Mouse (Mus musculus) heart, embryonic 13.5 days (tissue): Measurements from ENCODE around the gene Mterf1a. TPM values are rescaled to one million over a fixed set of nuclear protein-coding genes. Genes with fewer than 3 reads are reported as not detected.
"Not testable (repeated sequence)": the region's sequence is repeated elsewhere in the genome, so short reads cannot be mapped to it uniquely, and the experiment has no call there.

ENCODE experiments used
- ATAC-seq: fragments of 200-750 bp; cut with Nextera tagmentation; 2 replicates; pipeline ENCODE4 v1.8.0; 2017; ENCODE audit warnings: moderate TSS enrichment; ENCODE audit not compliant: insufficient number of reproducible peaks, low FRiP score, low TSS enrichment; ENCODE audit errors: extremely low read depth
- H3K27ac ChIP-seq: fragments of 300-500 bp; sonication (generic); replicated peaks from 2 replicates; pipeline ENCODE4 v1.5.1; 2015; ENCODE audit warnings: moderate library complexity, mild to moderate bottlenecking, inconsistent platforms
- H3K27me3 ChIP-seq: fragments of 300-500 bp; sonication (generic); replicated peaks from 2 replicates; pipeline ENCODE4 v1.6.1; 2015; ENCODE audit warnings: mild to moderate bottlenecking, inconsistent platforms
- H3K36me3 ChIP-seq: fragments of 300-500 bp; sonication (generic); 2 replicates; pipeline ENCODE4 v1.6.1; 2015; ENCODE audit warnings: mild to moderate bottlenecking, inconsistent platforms
- H3K4me1 ChIP-seq: fragments of 300-500 bp; sonication (generic); 2 replicates; pipeline ENCODE4 v1.6.1; 2015; ENCODE audit warnings: inconsistent platforms
- H3K4me2 ChIP-seq: fragments of 300-500 bp; sonication (generic); 2 replicates; pipeline ENCODE4 v1.6.1; 2015; ENCODE audit warnings: inconsistent platforms, mild to moderate bottlenecking, moderate library complexity
- H3K4me3 ChIP-seq: fragments of 300-500 bp; sonication (generic); 2 replicates; pipeline ENCODE4 v1.5.1; 2015; ENCODE audit warnings: moderate library complexity, mild to moderate bottlenecking, inconsistent platforms
- H3K9ac ChIP-seq: fragments of 300-500 bp; sonication (generic); 2 replicates; pipeline ENCODE4 v1.6.1; 2015; ENCODE audit warnings: inconsistent platforms, mild to moderate bottlenecking, moderate library complexity
- H3K9me3 ChIP-seq: fragments of 300-500 bp; sonication (generic); 2 replicates; pipeline ENCODE4 v1.6.1; 2016; ENCODE audit warnings: inconsistent platforms
- WGBS: fragments of 180-500 bp; shearing (Covaris S2); methylation state at CpG from one replicate; pipeline ENCODE4 v1.1.7; 2015; ENCODE audit warnings: mixed read lengths; 5-methylcytosine and 5-hydroxymethylcytosine counted together
- polyA plus RNA-seq: library from polyadenylated mRNA; unstranded; fragments of >200 nt; fragmentation: Nextera tagmentation; extraction: Ambion mirVana; gene quantifications from 2 replicates; pipeline ENCODE4 v1.2.1, GENCODE M21; 2015

Gene Mterf1a
- 5.2 TPM in 2 replicates for polyA plus RNA-seq

GRCm38 (mm10) chr5:3893459-3894293, at the start of gene Mterf1a:
Gene Mterf1a (minus strand): TSS chr5:3893933.
- ATAC-seq: peak; percentile 100
- not testable (repeated sequence) for H3K4me1 ChIP-seq, H3K36me3 ChIP-seq, H3K27me3 ChIP-seq, H3K9me3 ChIP-seq, H3K27ac ChIP-seq
- Histone ChIP-seq H3K4me3 (peak within 1 kb of the TSS; percentile 50), H3K9ac (peak within 1 kb of the TSS; percentile 75), H3K4me2 (peak within 1 kb of the TSS; percentile 71)
- WGBS: 3% methylated on average over 9 of the region's 47 CpGs

GRCm38 (mm10) chr5:3943169-3943568, 49.4 kb upstream of the Mterf1a start:
- H3K9me3 ChIP-seq, H3K4me2 ChIP-seq, H3K27ac ChIP-seq, H3K36me3 ChIP-seq, H3K27me3 ChIP-seq, ATAC-seq, H3K9ac ChIP-seq, H3K4me3 ChIP-seq: not testable (repeated sequence)
- 80% methylated on average over 4 of the region's 4 CpGs for WGBS
- H3K4me1 ChIP-seq: peaks cover 14% of the 10 kb centered on the region

DNA sequence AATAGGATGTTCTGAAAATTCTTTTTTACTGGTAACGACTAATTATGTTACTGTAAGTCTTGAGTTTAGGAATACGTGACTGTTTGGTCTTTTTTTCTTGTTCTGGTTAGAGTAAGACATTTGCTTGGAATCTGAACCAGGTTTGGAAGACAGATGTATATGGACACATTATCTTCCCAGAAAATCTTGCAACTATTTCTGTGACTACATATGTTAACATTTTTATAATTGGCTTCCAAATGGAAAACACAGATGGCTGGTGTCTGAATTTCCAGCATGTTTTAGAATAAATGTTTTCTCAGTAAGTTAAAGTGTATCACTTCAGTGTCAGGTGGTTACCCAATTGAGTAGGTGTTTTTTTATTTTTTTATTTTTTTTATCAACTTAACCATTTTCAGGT, 47.5 kb upstream of the Mterf1a start:
- Histone ChIP-seq H3K27ac (no peak overlapping the region), H3K4me1 (peaks cover 32% of the 10 kb centered on the region), H3K36me3 (peaks cover 10% of the 10 kb centered on the region; the same call in 1 of the 2 replicates), H3K4me3 (no peak overlapping the region), H3K9me3 (no peaks in the 10 kb centered on the region), H3K4me2 (no peak overlapping the region), H3K27me3 (no peaks in the 10 kb centered on the region), H3K9ac (no peak overlapping the region)
- no peak for ATAC-seq
- WGBS: 92% methylated on average over 2 of the region's 2 CpGs

GRCm38 (mm10) chr5:3939335-3939734, 45.6 kb upstream of the Mterf1a start:
- Histone ChIP-seq H3K9me3 (no peaks in the 10 kb centered on the region), H3K4me2 (no peak overlapping the region), H3K27ac (peak overlapping the region; percentile 55; the same call in 1 of the 2 replicates), H3K4me1 (peaks cover 32% of the 10 kb centered on the region), H3K27me3 (no peaks in the 10 kb centered on the region), H3K36me3 (peaks cover 10% of the 10 kb centered on the region; the same call in 1 of the 2 replicates), H3K9ac (no peak overlapping the region), H3K4me3 (no peak overlapping the region)
- no peak; the same call in 1 of the 2 replicates for ATAC-seq
- 84% methylated on average over 5 of the region's 5 CpGs for WGBS

DNA sequence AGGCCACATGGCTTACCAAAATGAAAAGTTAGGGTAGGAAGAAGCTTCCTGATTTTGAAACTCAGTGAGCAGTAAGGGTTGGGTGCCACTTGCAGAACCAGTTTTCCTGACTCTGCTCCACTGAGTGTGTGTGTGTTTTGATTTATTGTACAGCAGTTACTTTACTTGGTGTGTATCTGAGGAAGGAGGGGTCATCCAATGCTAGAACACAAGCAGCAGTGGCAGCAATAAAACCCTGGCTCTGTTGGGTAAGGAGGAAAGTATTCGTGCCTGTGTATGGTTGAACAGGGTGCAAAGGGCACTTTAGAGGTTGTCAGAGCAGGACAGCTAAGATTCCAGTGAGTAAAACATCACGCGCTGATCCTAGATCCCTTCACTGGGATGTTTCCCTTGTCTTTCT, 45.2 kb upstream of the Mterf1a start:
- H3K9ac ChIP-seq: 0 out of 2 replicates have a peak overlapping the region, but pooled peaks have one; percentile 17
- H3K4me3 ChIP-seq: no peak overlapping the region
- peaks cover 10% of the 10 kb centered on the region; the same call in 1 of the 2 replicates for H3K36me3 ChIP-seq
- H3K4me2 ChIP-seq: peak overlapping the region; percentile 35
- ATAC-seq: no peak
- no peaks in the 10 kb centered on the region for H3K27me3 ChIP-seq
- no peaks in the 10 kb centered on the region for H3K9me3 ChIP-seq
- peak overlapping the region; percentile 55 for H3K27ac ChIP-seq
- H3K4me1 ChIP-seq: peaks cover 32% of the 10 kb centered on the region
- WGBS: 87% methylated on average over 3 of the region's 3 CpGs

GRCm38 (mm10) chr5:3935778-3936554, 42.2 kb upstream of the Mterf1a start:
- H3K27me3 ChIP-seq: no peaks in the 10 kb centered on the region
- H3K4me2 ChIP-seq: no peak overlapping the region
- no peak overlapping the region for H3K4me3 ChIP-seq
- H3K4me1 ChIP-seq: peaks cover 35% of the 10 kb centered on the region
- H3K27ac ChIP-seq: no peak overlapping the region
- no peak for ATAC-seq
- H3K9me3 ChIP-seq: no peaks in the 10 kb centered on the region
- 81% methylated on average over 8 of the region's 8 CpGs for WGBS
- 0 out of 2 replicates have a peak, but pooled peaks cover 5% of the 10 kb centered on the region for H3K36me3 ChIP-seq
- no peak overlapping the region for H3K9ac ChIP-seq

DNA sequence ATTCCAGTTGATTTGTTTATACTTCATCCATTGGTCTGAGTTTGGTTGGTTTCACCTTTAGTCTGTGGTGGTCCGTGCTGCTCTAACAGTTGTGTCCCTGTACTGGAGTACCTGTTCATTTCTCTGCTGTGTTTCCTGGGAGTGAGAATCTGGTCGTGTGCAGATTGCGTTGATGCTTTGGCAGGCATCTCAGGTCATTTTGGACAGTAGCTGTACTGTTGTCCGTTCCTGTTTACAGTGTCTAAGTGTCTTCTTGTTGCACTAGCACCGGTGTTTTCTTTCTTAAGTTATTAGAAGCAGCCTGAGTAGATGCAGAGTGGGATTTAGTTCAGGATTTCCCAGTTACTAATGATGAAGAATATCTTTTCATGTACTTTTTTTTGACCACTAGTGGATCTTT, 41.5 kb upstream of the Mterf1a start:
- no peak overlapping the region for H3K4me2 ChIP-seq
- H3K27ac ChIP-seq: no peak overlapping the region
- 83% methylated on average over 5 of the region's 5 CpGs for WGBS
- ATAC-seq: no peak
- H3K36me3 ChIP-seq: 0 out of 2 replicates have a peak, but pooled peaks cover 5% of the 10 kb centered on the region
- H3K9me3 ChIP-seq: no peaks in the 10 kb centered on the region
- peaks cover 42% of the 10 kb centered on the region for H3K4me1 ChIP-seq
- no peaks in the 10 kb centered on the region for H3K27me3 ChIP-seq
- H3K9ac ChIP-seq: no peak overlapping the region
- no peak overlapping the region for H3K4me3 ChIP-seq

- Histone ChIP-seq H3K9me3 (no peaks in the 10 kb centered on the region), H3K4me3 (no peak overlapping the region), H3K27ac (no peak overlapping the region), H3K4me2 (no peak overlapping the region), H3K27me3 (no peaks in the 10 kb centered on the region), H3K9ac (no peak overlapping the region), H3K36me3 (no peaks in the 10 kb centered on the region), H3K4me1 (peaks cover 45% of the 10 kb centered on the region)
- WGBS: 87% methylated on average over 3 of the region's 3 CpGs
- ATAC-seq: no peak
These were observed 39.8 kb upstream of the Mterf1a start for GRCm38 (mm10) chr5:3933551-3933950.

- WGBS: 92% methylated on average over 3 of the region's 3 CpGs
- no peak overlapping the region for H3K4me3 ChIP-seq
- no peak for ATAC-seq
- H3K27ac ChIP-seq: no peak overlapping the region
- no peaks in the 10 kb centered on the region for H3K9me3 ChIP-seq
- H3K27me3 ChIP-seq: no peaks in the 10 kb centered on the region
- H3K36me3 ChIP-seq: no peaks in the 10 kb centered on the region
- peaks cover 33% of the 10 kb centered on the region for H3K4me1 ChIP-seq
- no peak overlapping the region for H3K4me2 ChIP-seq
- H3K9ac ChIP-seq: no peak overlapping the region
These were observed 37.9 kb upstream of the Mterf1a start for GRCm38 (mm10) chr5:3931636-3932035.

DNA sequence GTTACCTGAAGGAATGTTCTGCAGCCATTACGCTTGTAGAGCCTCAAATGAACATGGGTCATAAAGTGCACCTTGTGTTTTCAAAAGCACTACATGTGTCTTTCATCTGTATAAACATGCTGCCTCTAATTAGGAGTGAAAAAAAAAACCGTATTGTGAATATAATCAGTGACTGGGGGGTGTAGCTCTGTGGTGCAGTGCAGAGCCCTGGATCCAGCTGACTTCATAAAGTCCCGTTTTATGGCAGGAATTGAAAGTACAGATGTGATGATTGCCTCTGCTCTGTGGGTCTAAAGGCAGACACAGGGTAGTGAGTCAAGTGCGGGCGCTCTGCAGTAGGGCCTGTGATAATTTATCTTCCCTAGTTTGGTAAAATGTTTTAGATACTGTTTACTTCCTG, 37.0 kb upstream of the Mterf1a start:
- 72% methylated on average over 5 of the region's 5 CpGs for WGBS
- no peak for ATAC-seq
- Histone ChIP-seq H3K4me2 (no peak overlapping the region), H3K4me3 (no peak overlapping the region), H3K36me3 (no peaks in the 10 kb centered on the region), H3K9me3 (no peaks in the 10 kb centered on the region), H3K9ac (no peak overlapping the region), H3K27ac (no peak overlapping the region), H3K4me1 (peaks cover 30% of the 10 kb centered on the region), H3K27me3 (no peaks in the 10 kb centered on the region)

DNA sequence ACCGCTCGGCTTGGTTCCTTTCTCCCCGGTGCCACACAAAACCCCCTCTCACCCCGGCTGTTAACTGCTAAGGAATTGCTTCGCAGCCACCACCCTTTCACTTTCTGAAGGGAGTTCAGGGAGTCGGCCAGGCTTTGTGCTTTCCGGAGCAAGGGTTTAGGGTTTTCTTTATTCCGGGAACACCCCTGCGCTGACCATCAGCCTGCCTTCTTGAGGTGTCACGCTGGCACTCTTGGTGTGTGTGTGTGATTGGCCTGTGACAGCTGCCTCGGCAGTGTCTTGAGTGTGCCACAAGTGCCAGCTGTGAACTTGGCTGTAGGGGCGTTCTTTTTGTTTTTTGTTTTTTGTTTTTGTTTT, 34.9 kb upstream of the Mterf1a start:
- H3K9ac ChIP-seq: peak overlapping the region; percentile 98
- no peaks in the 10 kb centered on the region for H3K27me3 ChIP-seq
- H3K36me3 ChIP-seq: no peaks in the 10 kb centered on the region
- no peaks in the 10 kb centered on the region for H3K9me3 ChIP-seq
- peaks cover 30% of the 10 kb centered on the region for H3K4me1 ChIP-seq
- peak overlapping the region; percentile 87 for H3K4me2 ChIP-seq
- peak overlapping the region; percentile 92 for H3K27ac ChIP-seq
- no peak for ATAC-seq
- H3K4me3 ChIP-seq: peak overlapping the region; percentile 93
- 0% methylated on average over 12 of the region's 12 CpGs for WGBS
